Mouse (Mus musculus): ENCODE data around the gene Lsamp. TPM values are rescaled to one million over a fixed set of nuclear protein-coding genes. Genes with fewer than 3 reads are reported as not detected.

Lsamp gene
- polyA plus RNA-seq, 1 experiment from 2014 or later = 2.1 TPM

GRCm38 (mm10) chr16:40438876-40439275 is 454.7 kb downstream of the Lsamp start:
- WGBS = 56% methylated on average over 1 of the region's 1 CpGs
- ATAC-seq (ENCODE audit: insufficient number of reproducible peaks, insufficient read depth, low FRiP score, low read depth) = no peak

GRCm38 (mm10) chr16:40446587-40446986 is 462.4 kb downstream of the Lsamp start:
- ATAC-seq (ENCODE audit: insufficient number of reproducible peaks, insufficient read depth, low FRiP score, low read depth) = no peak
- no peak overlapping the region for H3K4me2 ChIP-seq (ENCODE audit: low read length)
- 77% methylated on average over 5 of the region's 5 CpGs for WGBS
- H3K36me3 ChIP-seq (ENCODE audit: control insufficient read depth, insufficient read depth, low read length) = no peaks in the 10 kb centered on the region
- H3K4me1 ChIP-seq (ENCODE audit: control insufficient read depth in 2 of 2, insufficient read depth in 2 of 2, low read length in 2 of 2) = no peaks in the 10 kb centered on the region
- H3K9ac ChIP-seq (ENCODE audit: low read length) = no peak overlapping the region
- no peak overlapping the region for H3K4me3 ChIP-seq (ENCODE audit: control insufficient read depth in 1 of 2, insufficient read depth in 1 of 2, low read depth in 1 of 2, low read length in 2 of 2)
- no peaks in the 10 kb centered on the region for H3K27me3 ChIP-seq (ENCODE audit: control insufficient read depth, insufficient read depth, low read length)
- no peak overlapping the region for H3K27ac ChIP-seq (replicated peaks in 1 of 2; ENCODE audit: control insufficient read depth in 1 of 2, insufficient read depth in 1 of 2, low read depth in 2 of 2, low read length in 2 of 2)
- H3K9me3 ChIP-seq (ENCODE audit: control insufficient read depth, low read length) = no peaks in the 10 kb centered on the region

More at GRCm38 (mm10) chr16:40438876-40439275, 454.7 kb downstream of the Lsamp start:
- H3K4me2 ChIP-seq (ENCODE audit: low read length) = no peak overlapping the region
- no peak overlapping the region for H3K4me3 ChIP-seq (ENCODE audit: control insufficient read depth in 1 of 2, insufficient read depth in 1 of 2, low read depth in 1 of 2, low read length in 2 of 2)
- H3K27ac ChIP-seq (replicated peaks in 1 of 2; ENCODE audit: control insufficient read depth in 1 of 2, insufficient read depth in 1 of 2, low read depth in 2 of 2, low read length in 2 of 2) = no peak overlapping the region
- no peaks in the 10 kb centered on the region for H3K9me3 ChIP-seq (ENCODE audit: control insufficient read depth, low read length)
- no peaks in the 10 kb centered on the region for H3K4me1 ChIP-seq (ENCODE audit: control insufficient read depth in 2 of 2, insufficient read depth in 2 of 2, low read length in 2 of 2)
- no peak overlapping the region for H3K9ac ChIP-seq (ENCODE audit: low read length)
- H3K36me3 ChIP-seq (ENCODE audit: control insufficient read depth, insufficient read depth, low read length) = no peaks in the 10 kb centered on the region
- no peaks in the 10 kb centered on the region for H3K27me3 ChIP-seq (ENCODE audit: control insufficient read depth, insufficient read depth, low read length)

GRCm38 (mm10) chr16:40463411-40464058 is 479.4 kb downstream of the Lsamp start:
- Histone ChIP-seq H3K9me3 (ENCODE audit: control insufficient read depth, low read length) (no peaks in the 10 kb centered on the region), H3K9ac (ENCODE audit: low read length) (no peak overlapping the region), H3K4me3 (ENCODE audit: control insufficient read depth in 1 of 2, insufficient read depth in 1 of 2, low read depth in 1 of 2, low read length in 2 of 2) (no peak overlapping the region), H3K27me3 (ENCODE audit: control insufficient read depth, insufficient read depth, low read length) (no peaks in the 10 kb centered on the region), H3K27ac (replicated peaks in 1 of 2; ENCODE audit: control insufficient read depth in 1 of 2, insufficient read depth in 1 of 2, low read depth in 2 of 2, low read length in 2 of 2) (no peak overlapping the region), H3K36me3 (ENCODE audit: control insufficient read depth, insufficient read depth, low read length) (no peaks in the 10 kb centered on the region), H3K4me1 (ENCODE audit: control insufficient read depth in 2 of 2, insufficient read depth in 2 of 2, low read length in 2 of 2) (no peaks in the 10 kb centered on the region), H3K4me2 (ENCODE audit: low read length) (no peak overlapping the region)
- WGBS = 68% methylated on average over 15 of the region's 15 CpGs
- no peak for ATAC-seq (ENCODE audit: insufficient number of reproducible peaks, insufficient read depth, low FRiP score, low read depth)

- Histone ChIP-seq H3K9me3 (ENCODE audit: control insufficient read depth, low read length) (no peaks in the 10 kb centered on the region), H3K9ac (ENCODE audit: low read length) (no peak overlapping the region), H3K36me3 (ENCODE audit: control insufficient read depth, insufficient read depth, low read length) (no peaks in the 10 kb centered on the region), H3K27me3 (ENCODE audit: control insufficient read depth, insufficient read depth, low read length) (no peaks in the 10 kb centered on the region), H3K4me3 (ENCODE audit: control insufficient read depth in 1 of 2, insufficient read depth in 1 of 2, low read depth in 1 of 2, low read length in 2 of 2) (no peak overlapping the region), H3K4me2 (ENCODE audit: low read length) (no peak overlapping the region), H3K27ac (replicated peaks in 1 of 2; ENCODE audit: control insufficient read depth in 1 of 2, insufficient read depth in 1 of 2, low read depth in 2 of 2, low read length in 2 of 2) (no peak overlapping the region), H3K4me1 (ENCODE audit: control insufficient read depth in 2 of 2, insufficient read depth in 2 of 2, low read length in 2 of 2) (no peaks in the 10 kb centered on the region)
- ATAC-seq (ENCODE audit: insufficient number of reproducible peaks, insufficient read depth, low FRiP score, low read depth) = no peak
- 12% methylated on average over 8 of the region's 8 CpGs for WGBS
Measured at GRCm38 (mm10) chr16:40466596-40466995, 482.4 kb downstream of the Lsamp start.

- Histone ChIP-seq H3K36me3 (ENCODE audit: control insufficient read depth, insufficient read depth, low read length) (no peaks in the 10 kb centered on the region), H3K4me3 (ENCODE audit: control insufficient read depth in 1 of 2, insufficient read depth in 1 of 2, low read depth in 1 of 2, low read length in 2 of 2) (no peak overlapping the region), H3K27me3 (ENCODE audit: control insufficient read depth, insufficient read depth, low read length) (no peaks in the 10 kb centered on the region), H3K4me2 (ENCODE audit: low read length) (no peak overlapping the region), H3K27ac (replicated peaks in 1 of 2; ENCODE audit: control insufficient read depth in 1 of 2, insufficient read depth in 1 of 2, low read depth in 2 of 2, low read length in 2 of 2) (no peak overlapping the region), H3K9ac (ENCODE audit: low read length) (no peak overlapping the region), H3K9me3 (ENCODE audit: control insufficient read depth, low read length) (no peaks in the 10 kb centered on the region), H3K4me1 (ENCODE audit: control insufficient read depth in 2 of 2, insufficient read depth in 2 of 2, low read length in 2 of 2) (no peaks in the 10 kb centered on the region)
- ATAC-seq (ENCODE audit: insufficient number of reproducible peaks, insufficient read depth, low FRiP score, low read depth) = no peak
- 41% methylated on average over 6 of the region's 6 CpGs for WGBS
Measured at GRCm38 (mm10) chr16:40470946-40471345, 486.8 kb downstream of the Lsamp start.

- Histone ChIP-seq H3K4me1 (ENCODE audit: control insufficient read depth in 2 of 2, insufficient read depth in 2 of 2, low read length in 2 of 2) (no peaks in the 10 kb centered on the region), H3K9ac (ENCODE audit: low read length) (no peak overlapping the region), H3K9me3 (ENCODE audit: control insufficient read depth, low read length) (no peaks in the 10 kb centered on the region), H3K4me2 (ENCODE audit: low read length) (no peak overlapping the region), H3K27me3 (ENCODE audit: control insufficient read depth, insufficient read depth, low read length) (no peaks in the 10 kb centered on the region), H3K4me3 (ENCODE audit: control insufficient read depth in 1 of 2, insufficient read depth in 1 of 2, low read depth in 1 of 2, low read length in 2 of 2) (no peak overlapping the region), H3K27ac (replicated peaks in 1 of 2; ENCODE audit: control insufficient read depth in 1 of 2, insufficient read depth in 1 of 2, low read depth in 2 of 2, low read length in 2 of 2) (no peak overlapping the region), H3K36me3 (ENCODE audit: control insufficient read depth, insufficient read depth, low read length) (no peaks in the 10 kb centered on the region)
- 40% methylated on average over 5 of the region's 5 CpGs for WGBS
- ATAC-seq (ENCODE audit: insufficient number of reproducible peaks, insufficient read depth, low FRiP score, low read depth) = no peak
Measured at GRCm38 (mm10) chr16:40471967-40472366, 487.8 kb downstream of the Lsamp start.

- no peaks in the 10 kb centered on the region for H3K27me3 ChIP-seq (ENCODE audit: control insufficient read depth, insufficient read depth, low read length)
- H3K27ac ChIP-seq (replicated peaks in 1 of 2; ENCODE audit: control insufficient read depth in 1 of 2, insufficient read depth in 1 of 2, low read depth in 2 of 2, low read length in 2 of 2) = no peak overlapping the region
- H3K36me3 ChIP-seq (ENCODE audit: control insufficient read depth, insufficient read depth, low read length) = no peaks in the 10 kb centered on the region
- ATAC-seq (ENCODE audit: insufficient number of reproducible peaks, insufficient read depth, low FRiP score, low read depth) = no peak
- no peaks in the 10 kb centered on the region for H3K9me3 ChIP-seq (ENCODE audit: control insufficient read depth, low read length)
- no peaks in the 10 kb centered on the region for H3K4me1 ChIP-seq (ENCODE audit: control insufficient read depth in 2 of 2, insufficient read depth in 2 of 2, low read length in 2 of 2)
- H3K4me2 ChIP-seq (ENCODE audit: low read length) = no peak overlapping the region
- H3K4me3 ChIP-seq (ENCODE audit: control insufficient read depth in 1 of 2, insufficient read depth in 1 of 2, low read depth in 1 of 2, low read length in 2 of 2) = no peak overlapping the region
- H3K9ac ChIP-seq (ENCODE audit: low read length) = no peak overlapping the region
- WGBS = 74% methylated on average over 2 of the region's 2 CpGs
Measured at GRCm38 (mm10) chr16:40491606-40492005, 507.4 kb downstream of the Lsamp start.

Data from heart, embryonic 14.5 days (tissue).